Mouse (Mus musculus) CH12.LX (cell line): ENCODE measurements around the gene Rbm19. TPM values are rescaled to one million over a fixed set of nuclear protein-coding genes. Genes with fewer than 3 reads are reported as not detected.

Experiments
- DNase-seq: peaks from one replicate; pipeline ENCODE4 v3.0.0-alpha.2; 2013; ENCODE audit errors: extremely low read depth
- H3K27ac ChIP-seq: 2 replicates; pipeline ENCODE4 v1.5.1; 2012; ENCODE audit warnings: low read depth, mild to moderate bottlenecking, control low read depth, moderate library complexity; ENCODE audit not compliant: insufficient read depth
- H3K27me3 ChIP-seq: replicated peaks from 2 replicates; pipeline ENCODE3; 2012; ENCODE audit warnings: inconsistent platforms
- H3K36me3 ChIP-seq, 2 experiments: replicated peaks in 1 of 2; 2 replicates each; pipeline versions ENCODE3 to v1.6.1; 2012; ENCODE audit warnings: inconsistent platforms in 1 of 2, low read length in 1 of 2, mild to moderate bottlenecking in 1 of 2, mixed read lengths in 1 of 2, moderate library complexity in 1 of 2; ENCODE audit not compliant: control insufficient read depth in 1 of 2, insufficient read depth in 1 of 2
- H3K4me1 ChIP-seq, 2 experiments: 2 replicates each; pipeline ENCODE4 v1.6.1; 2012; ENCODE audit warnings: inconsistent platforms in 1 of 2, moderate library complexity in 1 of 2; ENCODE audit not compliant: insufficient read depth in 2 of 2, control insufficient read depth in 1 of 2
- H3K4me2 ChIP-seq: 2 replicates; pipeline ENCODE4 v1.6.1; 2012; ENCODE audit warnings: low read depth, mild to moderate bottlenecking, control low read depth; ENCODE audit not compliant: poor library complexity, insufficient read depth, severe bottlenecking
- H3K4me3 ChIP-seq, 3 experiments: fragments of 150-350 bp in 1 of 3; sonication (generic) in 1 of 3; replicated peaks in 1 of 3; 2 replicates each; pipeline versions ENCODE3 to v1.5.1; 2011 to 2012; ENCODE audit warnings: low read depth in 2 of 3, low read length in 2 of 3, mild to moderate bottlenecking in 2 of 3, moderate library complexity in 2 of 3, control low read depth in 1 of 3, improper control_type of control experiment in 1 of 3, inconsistent platforms in 1 of 3, mixed read lengths in 1 of 3; ENCODE audit not compliant: poor library complexity in 1 of 3
- H3K79me2 ChIP-seq: replicated peaks from 2 replicates; pipeline ENCODE4 v1.6.1; 2012; ENCODE audit warnings: mild to moderate bottlenecking, moderate library complexity; ENCODE audit not compliant: control insufficient read depth, poor library complexity, insufficient read depth, severe bottlenecking; ENCODE audit errors: extremely low read depth
- H3K9ac ChIP-seq: 2 replicates; pipeline ENCODE4 v1.6.1; 2012; ENCODE audit warnings: low read depth, mild to moderate bottlenecking, control low read depth, moderate library complexity; ENCODE audit not compliant: insufficient read depth
- H3K9me3 ChIP-seq: replicated peaks from 2 replicates; pipeline ENCODE3; 2012; ENCODE audit warnings: low read length, inconsistent platforms, mixed read lengths
- BHLHE40 ChIP-seq: IDR thresholded peaks from 2 replicates; pipeline ENCODE4 v1.6.1; 2011; ENCODE audit warnings: mild to moderate bottlenecking, low read depth, low read length, improper control_type of control experiment
- CHD1 ChIP-seq: IDR thresholded peaks from 2 replicates; pipeline ENCODE4 v1.6.1; 2012; ENCODE audit warnings: low read depth, low read length, improper control_type of control experiment, inconsistent platforms
- CHD2 ChIP-seq: IDR thresholded peaks from 2 replicates; pipeline ENCODE4 v1.6.1; 2011; ENCODE audit warnings: low read length, improper control_type of control experiment
- CTCF ChIP-seq, 2 experiments: IDR thresholded peaks in 1 of 2; conservative IDR thresholded peaks in 1 of 2; 2 replicates each; pipeline ENCODE4 v1.5.1; 2011 to 2012; ENCODE audit warnings: low read depth in 2 of 2, low read length in 2 of 2, improper control_type of control experiment in 1 of 2, inconsistent platforms in 1 of 2, mild to moderate bottlenecking in 1 of 2, moderate library complexity in 1 of 2
- E2F4 ChIP-seq: IDR thresholded peaks from 2 replicates; pipeline ENCODE4 v1.6.1; 2011; ENCODE audit warnings: low read depth, low read length, improper control_type of control experiment; ENCODE audit not compliant: insufficient replicate concordance
- EP300 ChIP-seq: IDR thresholded peaks from 2 replicates; pipeline ENCODE4 v1.6.1; 2011; ENCODE audit warnings: low read length, improper control_type of control experiment
- ETS1 ChIP-seq: conservative IDR thresholded peaks from 2 replicates; pipeline ENCODE4 v1.6.1; 2012; ENCODE audit warnings: low read depth, mild to moderate bottlenecking, inconsistent platforms, low read length, improper control_type of control experiment, moderate library complexity
- JUN ChIP-seq: IDR thresholded peaks from 2 replicates; pipeline ENCODE4 v1.6.1; 2011; ENCODE audit warnings: low read depth, mild to moderate bottlenecking, low read length, improper control_type of control experiment, moderate library complexity; ENCODE audit not compliant: insufficient read depth
- KAT2A ChIP-seq: IDR thresholded peaks from 2 replicates; pipeline ENCODE4 v1.6.1; 2012; ENCODE audit warnings: low read length, improper control_type of control experiment, inconsistent platforms; ENCODE audit not compliant: insufficient replicate concordance
- MAX ChIP-seq: IDR thresholded peaks from 2 replicates; pipeline ENCODE4 v1.6.1; 2011; ENCODE audit warnings: low read length, improper control_type of control experiment
- MAZ ChIP-seq: IDR thresholded peaks from 2 replicates; pipeline ENCODE4 v1.6.1; 2012; ENCODE audit warnings: low read depth, mild to moderate bottlenecking, inconsistent platforms, low read length, improper control_type of control experiment, moderate library complexity
- MYC ChIP-seq: IDR thresholded peaks from 2 replicates; pipeline ENCODE4 v1.6.1; 2011; ENCODE audit warnings: low read depth, mild to moderate bottlenecking, improper control_type of control experiment, low read length
- NELFE ChIP-seq: IDR thresholded peaks from 2 replicates; pipeline ENCODE4 v1.6.1; 2011; ENCODE audit warnings: low read depth, low read length, improper control_type of control experiment
- PAX5 ChIP-seq: IDR thresholded peaks from 2 replicates; pipeline ENCODE4 v1.6.1; 2012; ENCODE audit warnings: low read length, inconsistent platforms, mixed read lengths
- POLR2A ChIP-seq: IDR thresholded peaks from 2 replicates; pipeline ENCODE4 v1.6.1; 2011; ENCODE audit warnings: low read depth, mild to moderate bottlenecking, improper control_type of control experiment, low read length
- RAD21 ChIP-seq: IDR thresholded peaks from 2 replicates; pipeline ENCODE4 v1.6.1; 2011; ENCODE audit warnings: low read depth, mild to moderate bottlenecking, low read length, improper control_type of control experiment, moderate library complexity
- TCF12 ChIP-seq: IDR thresholded peaks from 2 replicates; pipeline ENCODE4 v1.6.1; 2014; ENCODE audit warnings: low read depth, mild to moderate bottlenecking, inconsistent platforms, low read length, improper control_type of control experiment
- USF1 ChIP-seq: IDR thresholded peaks from 2 replicates; pipeline ENCODE4 v1.6.1; 2014; ENCODE audit warnings: low read depth, mild to moderate bottlenecking, inconsistent platforms, low read length, improper control_type of control experiment
- USF2 ChIP-seq: conservative IDR thresholded peaks from 2 replicates; pipeline ENCODE4 v1.6.1; 2011; ENCODE audit warnings: low read depth, low read length, improper control_type of control experiment
- ZC3H11A ChIP-seq: IDR thresholded peaks from 2 replicates; pipeline ENCODE4 v1.6.1; 2012; ENCODE audit warnings: low read depth, mild to moderate bottlenecking, inconsistent platforms, low read length, improper control_type of control experiment
- ZKSCAN1 ChIP-seq: IDR thresholded peaks from 2 replicates; pipeline ENCODE4 v1.6.1; 2012; ENCODE audit warnings: low read depth, inconsistent platforms, low read length, improper control_type of control experiment, borderline replicate concordance
- dilution Hi-C: fragments of 300-500 bp; cut with MboI; formaldehyde crosslinking; loops from 2 replicates; pipeline ENCODE4 v1.14.3; 2020; ENCODE audit warnings: low sequenced_read_pairs; ENCODE audit not compliant: extremely low pct_unique_long_range_greater_than_20kb, extremely low pct_ligation_motif_present
- in situ Hi-C: fragments of 300-500 bp; cut with MboI; formaldehyde crosslinking; loops from 3 replicates; pipeline ENCODE4 v1.14.3; 2019; ENCODE audit warnings: low sequenced_read_pairs, low pct_ligation_motif_present, low pct_unique_long_range_greater_than_20kb, mixed read lengths
- polyA plus RNA-seq: library from polyadenylated mRNA; unstranded; fragments of >175 nt; gene quantifications from 2 replicates; pipeline ENCODE4 v1.2.1, GENCODE M21; 2012; ENCODE audit warnings: low read depth; ENCODE audit not compliant: insufficient read length
- total RNA-seq, 2 experiments: library from RNA; depleted of rRNA; stranded (reverse); fragments of 300-350 nt in 1 of 2; fragments of >200 nt in 1 of 2; gene quantifications; 2 replicates each; pipeline ENCODE4 v1.2.3; 2012 to 2014

Rbm19 gene
- total and polyA plus RNA-seq, 3 experiments: 36.2 to 81.4 (median 56.5) TPM

- TF ChIP-seq KAT2A: no peak
- TF ChIP-seq MYC: no peak
- TF ChIP-seq EP300: no peak
These were observed 59.0 kb downstream of the Rbm19 start (continued) for GRCm38 (mm10) chr5:120175217-120175616.

GRCm38 (mm10) chr5:120176246-120177065 is 60.2 kb downstream of the Rbm19 start:
- Histone ChIP-seq H3K36me3 (peaks cover 62 to 100% of the 10 kb centered on the region in 2 experiments), H3K4me1 (no peaks in the 10 kb centered on the region), H3K79me2 (no peaks in the 10 kb centered on the region), H3K9ac (no peak overlapping the region), H3K4me2 (no peak overlapping the region), H3K27me3 (no peaks in the 10 kb centered on the region), H3K9me3 (peaks cover 3% of the 10 kb centered on the region)
- dilution Hi-C loops: no loop called here
- in situ Hi-C loops: no loop called here
- no peak for DNase-seq
- TF ChIP-seq ZC3H11A (no peak), MAZ (no peak), NELFE (no peak), ETS1 (no peak), ZKSCAN1 (no peak), BHLHE40 (no peak), CTCF (conservative IDR thresholded peaks at IDR 0.05 in 1 of 2, IDR thresholded peaks at IDR 0.05 in 1 of 2; ENCODE audit: low read depth in 2 of 2, low read length in 2 of 2) (no peak), MAX (no peak), E2F4 (no peak), TCF12 (no peak), MYC (no peak), CHD2 (no peak), RAD21 (no peak), PAX5 (no peak), EP300 (no peak), USF1 (no peak), CHD1 (no peak), POLR2A (no peak), USF2 (no peak), JUN (no peak)
- TF ChIP-seq, all 38 proteins: peak for 0
- Histone ChIP-seq H3K4me3 (no peak overlapping the region), H3K27ac (no peak overlapping the region)
